Mouse (Mus musculus): Measurements from ENCODE around the gene Ap2b1.

Ap2b1 gene

DNA sequence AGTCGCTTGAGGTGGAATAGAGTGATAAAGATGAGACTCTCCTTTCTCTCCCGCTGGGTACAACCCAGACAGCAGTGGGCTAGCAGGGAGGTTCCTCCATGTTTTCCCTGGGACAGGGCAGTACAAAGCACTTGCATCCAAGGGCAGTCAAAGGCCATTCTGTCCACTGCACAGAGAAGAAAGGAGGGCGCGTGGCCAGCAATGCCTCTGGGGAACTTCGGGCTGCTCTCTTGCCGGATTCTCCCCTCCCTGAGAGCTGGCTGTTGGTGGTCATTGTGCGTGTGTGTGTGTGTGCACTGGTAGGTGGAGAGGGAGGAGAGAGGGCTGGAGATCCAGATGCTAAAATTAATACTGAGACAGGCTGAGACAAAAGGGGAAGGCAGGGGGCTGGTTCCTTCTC, 142.4 kb downstream of the Ap2b1 start:
- in situ Hi-C loops (cut with MboI, MseI), result no loop called here

DNA sequence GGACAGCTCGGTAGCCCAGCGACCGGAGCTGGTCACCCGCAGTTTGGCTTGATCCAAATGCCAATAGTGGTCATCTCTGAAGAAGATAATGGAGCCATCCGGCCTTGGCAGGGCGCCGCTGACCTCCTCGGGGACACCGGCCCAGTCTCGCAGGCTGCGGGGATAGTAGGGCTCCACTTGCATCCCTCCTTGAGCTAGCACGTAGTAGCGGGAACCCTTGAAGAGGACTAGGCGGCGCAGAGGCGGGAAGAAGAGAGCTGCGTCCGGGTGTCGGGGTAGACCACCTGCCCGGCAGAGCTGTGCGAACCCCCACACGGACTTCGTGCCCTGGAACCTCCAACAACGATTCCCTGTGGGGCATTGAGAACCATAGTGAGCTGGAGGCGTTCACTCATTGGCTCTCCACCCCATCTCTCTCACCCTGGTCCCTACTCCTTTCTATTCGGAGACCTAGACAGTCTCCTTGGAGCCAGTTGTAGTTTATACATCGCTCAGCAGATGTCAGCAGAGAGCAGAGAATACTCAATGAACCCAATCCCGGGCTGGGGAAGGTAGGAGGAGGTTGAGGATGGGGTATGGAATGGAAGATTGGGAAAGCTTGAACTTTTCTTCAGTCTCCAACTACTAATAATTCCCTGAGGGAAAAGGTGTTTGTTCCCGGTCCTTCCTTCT, 143.9 kb downstream of the Ap2b1 start:
- in situ Hi-C loops (cut with MboI, MseI), result no loop called here

DNA sequence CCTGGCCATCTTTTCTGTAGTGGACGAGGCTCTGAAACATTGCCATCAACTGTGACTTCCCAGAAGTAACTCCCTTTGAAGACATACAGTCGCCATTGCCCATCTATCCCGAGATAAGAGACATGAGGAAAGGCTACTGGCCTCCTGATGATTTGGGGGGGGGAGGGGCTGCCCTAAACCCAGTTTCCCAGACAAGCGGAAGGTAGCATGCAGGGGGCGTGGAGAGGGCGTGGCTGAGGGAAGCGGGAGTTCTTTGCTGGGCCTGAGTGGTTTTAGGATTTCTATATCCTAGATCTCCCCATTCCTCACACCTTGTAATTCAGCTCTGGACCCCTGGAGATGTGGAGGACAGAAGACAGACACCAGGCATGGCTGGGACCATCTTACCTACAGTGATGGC, 145.0 kb downstream of the Ap2b1 start:
- in situ Hi-C loops (cut with MboI, MseI), result no loop called here

DNA sequence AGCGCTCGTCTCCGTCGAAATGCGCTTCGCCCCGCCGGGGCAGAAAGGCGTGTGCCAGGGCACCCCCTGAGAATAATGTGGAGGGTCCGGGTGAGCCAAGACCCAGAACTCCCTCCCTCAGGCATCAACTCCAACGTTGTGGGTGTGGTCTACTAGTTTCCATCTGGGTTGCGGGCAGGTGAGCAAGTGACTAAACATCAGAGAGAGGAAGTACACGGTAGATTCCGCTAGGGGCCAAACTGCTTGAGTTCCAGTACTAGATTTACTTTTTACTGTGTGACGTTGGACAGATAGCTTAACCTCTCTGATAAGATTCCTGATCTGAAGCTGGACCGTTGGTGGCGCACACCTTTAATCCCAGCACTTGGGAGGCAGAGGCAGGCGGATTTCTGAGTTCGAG, 146.2 kb downstream of the Ap2b1 start:
- in situ Hi-C loops (cut with MboI, MseI), result no loop called here

DNA sequence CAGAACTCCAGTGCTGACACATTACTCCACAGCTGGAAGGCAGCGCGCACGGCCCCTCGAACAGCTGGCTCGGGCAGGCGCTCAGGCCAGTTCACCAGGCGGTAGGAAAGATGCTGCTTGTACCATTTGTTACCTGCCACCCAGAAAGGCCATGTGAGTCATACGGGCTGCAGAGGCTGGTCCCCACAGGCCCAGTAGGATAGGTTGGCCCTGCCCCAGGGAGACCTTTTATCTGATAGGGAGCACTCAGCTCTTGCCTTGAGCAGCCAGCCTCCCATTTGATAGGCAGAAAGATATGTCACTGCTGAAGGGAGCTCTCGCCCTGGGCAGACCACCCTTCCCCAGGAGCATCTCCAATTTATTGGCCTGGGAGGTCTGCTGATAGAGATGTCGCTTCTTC, 148.8 kb downstream of the Ap2b1 start:
- in situ Hi-C loops (cut with MboI, MseI), result no loop called here

DNA sequence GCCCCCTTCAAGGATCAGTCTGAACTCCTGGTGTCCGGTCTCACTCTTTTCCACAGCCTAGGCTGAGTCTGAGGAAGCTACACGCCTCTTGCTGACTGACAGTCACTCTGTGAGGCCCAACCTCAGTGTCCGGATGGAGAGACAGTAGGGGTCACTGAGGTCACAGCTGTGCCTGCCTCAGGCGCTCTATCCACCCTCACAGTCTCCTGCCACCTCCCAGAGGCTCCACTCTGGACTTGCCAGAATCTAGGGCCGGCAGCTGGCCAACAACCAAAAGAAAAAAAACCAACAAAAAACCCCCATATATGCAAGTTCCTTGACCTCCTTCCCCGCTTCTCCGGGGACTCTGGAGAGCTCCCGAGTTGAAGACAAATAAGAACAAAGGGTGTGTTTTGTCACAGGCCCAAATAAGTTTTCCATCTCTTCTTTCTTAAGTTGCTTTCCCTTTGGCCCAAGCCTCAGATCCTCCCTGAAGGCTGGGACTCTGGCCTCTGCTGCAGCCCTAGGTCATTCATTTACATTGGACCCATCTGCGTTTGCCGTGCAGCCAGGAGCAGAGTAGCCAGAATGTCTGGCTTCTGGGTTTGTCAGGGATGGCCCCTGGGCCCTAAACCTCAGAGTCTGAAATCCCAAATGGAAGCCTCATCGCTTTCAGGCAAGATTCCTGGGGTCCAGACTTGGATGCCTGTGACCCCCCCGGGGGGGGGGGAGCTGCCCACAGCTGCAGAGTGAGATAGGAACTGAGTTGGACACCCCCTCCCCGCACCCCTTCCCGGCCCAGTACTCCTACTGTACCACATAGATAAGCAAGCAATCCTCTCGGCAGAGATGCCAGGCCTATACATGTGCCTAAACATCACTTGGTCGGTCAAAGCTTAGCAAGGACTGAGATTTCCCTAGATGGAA, 149.4 kb downstream of the Ap2b1 start:
- in situ Hi-C loops (cut with MboI, MseI), result no loop called here

DNA sequence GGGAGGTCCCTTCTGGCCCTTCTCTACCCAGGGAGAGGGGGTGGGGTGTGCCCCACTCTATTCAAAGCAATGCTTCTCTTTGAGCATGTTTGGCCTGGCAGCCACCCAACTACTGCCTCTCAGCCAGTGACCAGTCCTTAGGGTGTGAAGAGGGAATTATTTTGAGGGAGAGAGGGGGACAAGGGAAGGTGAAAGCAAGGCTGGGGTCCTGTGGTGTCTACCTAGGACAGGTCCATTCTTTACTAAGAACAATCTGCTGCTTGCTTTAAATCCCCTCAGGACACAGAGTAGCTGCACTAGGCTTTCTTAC, 150.1 kb downstream of the Ap2b1 start:
- in situ Hi-C loops (cut with MboI, MseI), result no loop called here

DNA sequence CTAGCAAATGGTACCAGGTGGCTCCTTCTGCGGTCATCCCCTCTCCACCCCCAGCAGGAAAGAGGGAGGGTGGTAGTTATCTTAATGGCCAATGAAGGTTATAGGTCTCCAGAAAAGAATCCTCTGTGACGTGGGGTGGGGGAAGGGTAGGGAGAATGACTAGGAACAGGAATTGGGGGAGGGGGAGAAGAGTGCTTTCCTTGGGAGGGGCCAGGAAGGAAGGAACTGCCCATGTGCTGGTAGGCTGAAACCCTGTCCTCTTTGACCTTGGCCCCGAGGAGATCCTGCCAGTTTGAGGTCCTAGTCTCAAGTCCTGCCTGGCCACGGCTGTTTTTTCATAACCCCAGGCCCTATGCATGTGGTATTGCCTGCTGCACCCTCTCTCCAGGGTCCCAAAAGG, 150.5 kb downstream of the Ap2b1 start:
- in situ Hi-C loops (cut with MboI, MseI), result no loop called here

DNA sequence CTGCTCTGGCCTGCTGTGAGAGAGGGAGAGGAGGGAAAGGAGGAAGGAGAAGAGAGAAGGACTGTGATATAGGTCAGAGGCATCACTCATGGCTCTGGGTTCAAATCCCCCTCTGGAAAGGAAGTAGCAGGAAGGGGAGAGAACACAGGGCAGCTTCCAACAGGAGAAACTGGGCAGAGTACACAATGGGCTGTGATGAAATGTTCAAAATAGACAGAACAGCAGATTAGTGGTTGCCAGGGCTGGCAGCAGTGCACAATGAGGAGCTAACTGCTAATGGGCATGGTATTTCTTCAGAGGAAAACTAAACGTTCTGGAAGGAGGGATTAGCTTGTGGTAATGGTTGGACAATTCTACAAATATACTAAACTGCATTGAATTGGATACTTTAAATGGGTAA, 151.7 kb downstream of the Ap2b1 start:
- in situ Hi-C loops (cut with MboI, MseI), result no loop called here

DNA sequence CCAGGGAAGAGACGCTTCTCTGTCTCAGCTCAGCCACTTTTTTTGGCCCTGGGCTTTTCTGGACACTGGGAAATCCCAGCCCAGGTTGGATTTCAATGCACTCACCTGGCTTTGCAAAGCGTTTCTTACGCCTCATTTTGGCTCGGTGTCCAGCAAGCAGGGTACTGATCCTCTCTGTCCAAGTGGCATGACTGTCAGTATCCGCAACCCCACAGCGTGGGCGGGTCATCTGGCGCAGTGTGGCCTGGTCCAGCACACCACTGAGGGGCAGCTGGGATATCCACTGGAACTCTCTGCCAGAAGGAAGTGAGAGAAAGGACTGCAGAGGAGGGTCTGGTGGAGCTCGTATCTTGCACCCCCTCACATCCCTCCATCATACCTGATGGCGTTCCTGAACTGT, 152.5 kb downstream of the Ap2b1 start:
- in situ Hi-C loops (cut with MboI, MseI), result no loop called here

DNA sequence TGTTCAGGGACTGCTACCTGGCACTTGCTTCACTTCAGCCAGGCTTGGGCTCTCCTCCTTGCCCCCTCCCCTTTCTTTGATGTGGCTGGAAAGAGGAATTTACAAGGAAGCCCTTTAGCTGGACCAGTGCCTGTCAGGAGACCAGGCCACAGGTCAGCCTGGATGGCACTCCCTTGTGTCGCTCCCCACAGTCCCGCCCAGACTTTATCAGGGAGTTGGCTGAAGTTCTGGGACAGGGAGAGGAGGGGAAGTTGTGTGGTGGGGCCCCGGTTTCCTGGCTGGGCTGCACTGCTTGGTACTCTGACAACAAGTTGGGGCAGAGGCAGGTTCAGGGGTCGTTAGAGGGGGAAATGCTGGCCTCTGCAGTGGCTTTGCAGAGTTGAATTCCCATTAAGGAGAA, 155.7 kb downstream of the Ap2b1 start:
- in situ Hi-C loops (cut with MboI, MseI), result no loop called here
